14 mouse cellular contexts compared by ENCODE assay signal in the genomic region with DNA sequence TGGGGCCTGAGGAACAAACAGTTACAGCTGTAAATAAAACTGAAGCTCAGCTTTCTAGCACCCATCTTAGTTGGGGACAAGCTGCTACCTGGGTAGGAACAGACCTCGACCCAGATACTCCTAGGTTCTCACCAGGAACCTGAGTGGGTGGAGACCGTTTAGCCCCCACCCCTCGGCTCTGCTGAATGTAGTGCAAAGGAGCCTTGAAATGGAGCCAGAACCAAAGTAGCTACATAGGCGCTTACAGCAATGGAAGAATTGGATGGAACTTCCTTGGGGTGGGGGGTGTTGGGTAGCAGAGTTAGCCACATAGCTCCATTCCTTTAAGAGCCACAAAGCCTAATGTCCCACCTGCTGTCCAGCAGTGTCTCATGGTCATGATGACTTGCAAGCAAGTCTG. TPM values are rescaled to one million over a fixed set of nuclear protein-coding genes. Genes with fewer than 3 reads are reported as not detected.
DNase-seq lines count a peak whose midpoint lies in the region; ATAC-seq and TF ChIP-seq lines count a peak whose summit lies in the region.
"Had no signal": no experiment of that assay in that cellular context is flagged by ENCODE, and none has a peak within 500 bp of the region (broad histone marks: within the 10 kb centered on the region; RNA-seq: fewer than 3 reads in every experiment).

No protein-coding gene starts in this region.

- TF ChIP-seq CTCF in lung, adult 2 months (IDR thresholded peaks at IDR 0.05; ENCODE audit: insufficient read depth, low read length) = no peak

- ATAC-seq in heart, embryonic 16.5 days (replicated peaks; ENCODE audit: extremely low read depth, insufficient read depth, low FRiP score) = no peak
- no peak for ATAC-seq in heart, embryonic 12.5 days (ENCODE audit: insufficient number of reproducible peaks, low FRiP score)
- ATAC-seq in erythroblast, adult 5-6 weeks (replicated peaks; ENCODE audit: low FRiP score, poor library complexity, severe bottlenecking) = peak; percentile 33
- ATAC-seq in megakaryocyte progenitor cell, adult 5-6 weeks (replicated peaks; ENCODE audit: poor library complexity) = 0 out of 2 replicates have a peak, but pooled peaks have one; percentile 11
- ATAC-seq in megakaryocyte-erythroid progenitor cell, adult 5-6 weeks (replicated peaks; ENCODE audit: low FRiP score, low TSS enrichment, poor library complexity, severe bottlenecking) = no peak

- H3K27me3 ChIP-seq in heart, embryonic 16.5 days (ENCODE audit: control insufficient read depth, insufficient read depth, low read length) = no peaks in the 10 kb centered on the region
- no peaks in the 10 kb centered on the region for H3K27me3 ChIP-seq in heart, embryonic 12.5 days (replicated peaks)
- H3K27me3 ChIP-seq: liver, embryonic 15.5 days; midbrain, embryonic 12.5 days had no signal

- peak overlapping the region; percentile 60 for H3K27ac ChIP-seq in heart, embryonic 16.5 days (ENCODE audit: low read length)
- H3K27ac ChIP-seq in heart, embryonic 12.5 days (ENCODE audit: poor library complexity, severe bottlenecking) = no peak overlapping the region
- H3K27ac ChIP-seq: hindbrain, embryonic 10.5 days; liver, embryonic 15.5 days; midbrain, embryonic 12.5 days had no signal

- peak overlapping the region; percentile 27 for H3K4me2 ChIP-seq in heart, embryonic 16.5 days (ENCODE audit: low read depth, low read length)
- H3K4me2 ChIP-seq in heart, embryonic 12.5 days = no peak overlapping the region
- H3K4me2 ChIP-seq: liver, embryonic 15.5 days; midbrain, embryonic 12.5 days had no signal

- peaks cover 51% of the 10 kb centered on the region for H3K36me3 ChIP-seq in heart, embryonic 16.5 days (ENCODE audit: control insufficient read depth, insufficient read depth)
- peaks cover 92% of the 10 kb centered on the region for H3K36me3 ChIP-seq in heart, embryonic 12.5 days

- no peak overlapping the region; the same call in 1 of the 2 replicates for H3K4me3 ChIP-seq in heart, embryonic 16.5 days (ENCODE audit: low read length)
- H3K4me3 ChIP-seq in heart, embryonic 12.5 days = no peak overlapping the region
- H3K4me3 ChIP-seq in lung, adult 2 months (replicated peaks; ENCODE audit: extremely low read depth, low read depth, low read length) = peak overlapping the region; percentile 55
- H3K4me3 ChIP-seq: hindbrain, embryonic 10.5 days; liver, embryonic 15.5 days; midbrain, embryonic 12.5 days had no signal

- no peak for DNase-seq in lung, adult 2 months
- no peak for DNase-seq in lung, postnatal 4 days
- no peak for DNase-seq in left cerebral cortex, adult 8-10 months (ENCODE audit: low spot score in 2 of 2)
- DNase-seq: cerebellum, postnatal 14 days; kidney, adult 8-10 months; kidney, postnatal 4 days had no signal

- H3K9me3 ChIP-seq in heart, embryonic 16.5 days (replicated peaks; ENCODE audit: control insufficient read depth, low read length) = no peaks in the 10 kb centered on the region
- no peaks in the 10 kb centered on the region for H3K9me3 ChIP-seq in heart, embryonic 12.5 days (replicated peaks)
- H3K9me3 ChIP-seq: hindbrain, embryonic 10.5 days; liver, embryonic 15.5 days; midbrain, embryonic 12.5 days had no signal

- 85% methylated on average over 4 of the region's 4 CpGs for WGBS in heart, embryonic 16.5 days
- WGBS in heart, embryonic 12.5 days = 82% methylated on average over 4 of the region's 4 CpGs
- WGBS in lung, adult 2 months = 57% methylated on average over 4 of the region's 4 CpGs

- peak overlapping the region; percentile 53; the same call in 1 of the 2 replicates for H3K9ac ChIP-seq in heart, embryonic 16.5 days (ENCODE audit: low read length)
- H3K9ac ChIP-seq in heart, embryonic 12.5 days = no peak overlapping the region
- H3K9ac ChIP-seq: liver, embryonic 15.5 days; midbrain, embryonic 12.5 days had no signal

- peaks cover 15% of the 10 kb centered on the region for H3K4me1 ChIP-seq in heart, embryonic 16.5 days (ENCODE audit: control insufficient read depth, insufficient read depth, low read length)
- H3K4me1 ChIP-seq in heart, embryonic 12.5 days (replicated peaks) = peaks cover 14% of the 10 kb centered on the region
- peaks cover 6% of the 10 kb centered on the region for H3K4me1 ChIP-seq in lung, adult 2 months (ENCODE audit: control insufficient read depth, insufficient read depth, low read length)
- H3K4me1 ChIP-seq: hindbrain, embryonic 10.5 days; midbrain, embryonic 12.5 days had no signal

- TF ChIP-seq POLR2A in lung, adult 2 months (IDR thresholded peaks at IDR 0.05; ENCODE audit: borderline replicate concordance, extremely low read depth, low read depth, low read length) = no peak

RNA-seq across cellular contexts. Expression of a gene that starts 1.6 kb away (rescaled TPM):
- 1.9 and 3.2 TPM in 2 replicates for polyA plus RNA-seq in heart, embryonic 16.5 days (2015; fragmentation: Nextera tagmentation; extraction: Ambion mirVana)
- polyA plus RNA-seq in heart, embryonic 12.5 days (2016; fragmentation: Nextera tagmentation; extraction: Ambion mirVana) = 1.8 TPM in 2 replicates
- 11.4 and 12.0 TPM in 2 replicates for polyA plus RNA-seq in lung, adult 2 months (2012; rRNA removed)
- total RNA-seq in erythroblast, adult 5-6 weeks (2015; ENCODE audit: low replicate concordance) = 7.7 TPM in 1 of 2 replicates, not detected in the other
- 5.4 and 9.0 TPM in 2 replicates for total RNA-seq in erythroblast, adult 5-6 weeks (2017; ENCODE audit: low replicate concordance)
- total RNA-seq in megakaryocyte progenitor cell, adult 5-6 weeks (2015) = 3.1 and 7.6 TPM in 2 replicates
- 2.1 and 2.5 TPM in 2 replicates for total RNA-seq in megakaryocyte progenitor cell, adult 5-6 weeks (2017)
- 1 to 10 TPM; 6.6 to 8.1 (median 7.8) TPM for total RNA-seq in left cerebral cortex, adult 8-10 months (2022)
- total RNA-seq in megakaryocyte-erythroid progenitor cell, adult 5-6 weeks (2014; fragmentation: Nextera tagmentation) = 4.7 and 9.2 TPM in 2 replicates
- total RNA-seq in megakaryocyte-erythroid progenitor cell, adult 5-6 weeks (2017) = 1.1 and 2.7 TPM in 2 replicates

RNA-seq across cellular contexts. Expression of a gene that starts 48.3 kb away (rescaled TPM):
- 16.5 and 17.3 TPM in 2 replicates for polyA plus RNA-seq in heart, embryonic 16.5 days (2015; fragmentation: Nextera tagmentation; extraction: Ambion mirVana)
- polyA plus RNA-seq in heart, embryonic 12.5 days (2016; fragmentation: Nextera tagmentation; extraction: Ambion mirVana) = 19.9 and 21.3 TPM in 2 replicates
- 20.5 and 31.9 TPM in 2 replicates for polyA plus RNA-seq in lung, adult 2 months (2012; rRNA removed)
- 3.8 and 5.8 TPM in 2 replicates for total RNA-seq in erythroblast, adult 5-6 weeks (2015; ENCODE audit: low replicate concordance)
- 2.8 and 6.6 TPM in 2 replicates for total RNA-seq in erythroblast, adult 5-6 weeks (2017; ENCODE audit: low replicate concordance)
- 11.3 and 12.2 TPM in 2 replicates for total RNA-seq in megakaryocyte progenitor cell, adult 5-6 weeks (2015)
- 7.1 and 12.7 TPM in 2 replicates for total RNA-seq in megakaryocyte progenitor cell, adult 5-6 weeks (2017)
- 10 to 100 TPM; 45.4 to 51.5 (median 47.8) TPM for total RNA-seq in left cerebral cortex, adult 8-10 months (2022)
- total RNA-seq in megakaryocyte-erythroid progenitor cell, adult 5-6 weeks (2014; fragmentation: Nextera tagmentation) = 12.5 and 12.6 TPM in 2 replicates
- total RNA-seq in megakaryocyte-erythroid progenitor cell, adult 5-6 weeks (2017) = 11.2 and 19.6 TPM in 2 replicates

RNA-seq across cellular contexts. Expression of a gene that starts 48.4 kb away (rescaled TPM):
- 19.6 and 21.6 TPM in 2 replicates for polyA plus RNA-seq in heart, embryonic 16.5 days (2015; fragmentation: Nextera tagmentation; extraction: Ambion mirVana)
- polyA plus RNA-seq in heart, embryonic 12.5 days (2016; fragmentation: Nextera tagmentation; extraction: Ambion mirVana) = 26.5 and 27.5 TPM in 2 replicates
- polyA plus RNA-seq in lung, adult 2 months (2012; rRNA removed) = 14.8 and 18.9 TPM in 2 replicates
- total RNA-seq in erythroblast, adult 5-6 weeks (2015; ENCODE audit: low replicate concordance) = 3.8 and 12.3 TPM in 2 replicates
- total RNA-seq in erythroblast, adult 5-6 weeks (2017; ENCODE audit: low replicate concordance) = 7.3 and 8.6 TPM in 2 replicates
- 17.6 and 19.7 TPM in 2 replicates for total RNA-seq in megakaryocyte progenitor cell, adult 5-6 weeks (2015)
- total RNA-seq in megakaryocyte progenitor cell, adult 5-6 weeks (2017) = 28.4 and 30.3 TPM in 2 replicates
- total RNA-seq in left cerebral cortex, adult 8-10 months (2022) = 10 to 100 TPM; 20.4 to 28.8 (median 24.4) TPM
- 54.5 and 57.5 TPM in 2 replicates for total RNA-seq in megakaryocyte-erythroid progenitor cell, adult 5-6 weeks (2014; fragmentation: Nextera tagmentation)
- 28.7 and 40.8 TPM in 2 replicates for total RNA-seq in megakaryocyte-erythroid progenitor cell, adult 5-6 weeks (2017)

RNA-seq across cellular contexts. Expression of a gene that starts 48.6 kb away (rescaled TPM):
- 0.80 and 0.95 TPM in 2 replicates for polyA plus RNA-seq in heart, embryonic 16.5 days (2015; fragmentation: Nextera tagmentation; extraction: Ambion mirVana)
- 0.90 and 1.5 TPM in 2 replicates for polyA plus RNA-seq in heart, embryonic 12.5 days (2016; fragmentation: Nextera tagmentation; extraction: Ambion mirVana)
- 3.0 and 3.5 TPM in 2 replicates for polyA plus RNA-seq in lung, adult 2 months (2012; rRNA removed)
- 1.3 TPM in 1 of 2 replicates, not detected in the other for total RNA-seq in erythroblast, adult 5-6 weeks (2015; ENCODE audit: low replicate concordance)
- total RNA-seq in erythroblast, adult 5-6 weeks (2017; ENCODE audit: low replicate concordance) = 0.70 and 1.1 TPM in 2 replicates
- total RNA-seq in megakaryocyte progenitor cell, adult 5-6 weeks (2015) = 0.57 and 0.85 TPM in 2 replicates
- total RNA-seq in megakaryocyte progenitor cell, adult 5-6 weeks (2017) = 0.34 and 0.92 TPM in 2 replicates
- total RNA-seq in left cerebral cortex, adult 8-10 months (2022) = 1 to 10 TPM in 3 of 4 experiments, under 1 TPM in 1; 0.63 to 2.4 (median 1.5) TPM
- 0.48 and 1.3 TPM in 2 replicates for total RNA-seq in megakaryocyte-erythroid progenitor cell, adult 5-6 weeks (2014; fragmentation: Nextera tagmentation)
- total RNA-seq in megakaryocyte-erythroid progenitor cell, adult 5-6 weeks (2017) = 0.08 TPM in 1 of 2 replicates, not detected in the other

Comparison
In these comparisons a context has a peak if more than half of its experiments do, and no peak if none do; other contexts are left out.
1. ATAC-seq: peak in erythroblast, adult 5-6 weeks (single experiment) and megakaryocyte progenitor cell, adult 5-6 weeks (single experiment); none in heart, embryonic 16.5 days (single experiment), heart, embryonic 12.5 days (single experiment) and megakaryocyte-erythroid progenitor cell, adult 5-6 weeks (single experiment).